Mouse (Mus musculus): Measurements from ENCODE around the gene Rps3.

Gene Rps3

GRCm38 (mm10) chr7:99474836-99475561 is 8.5 kb downstream of the Rps3 start:
- no peak for DNase-seq

- DNase-seq = peak; percentile 54 to 56
Measured at GRCm38 (mm10) chr7:99473638-99474407, 9.7 kb downstream of the Rps3 start.

GRCm38 (mm10) chr7:99471578-99471977 is 12.0 kb downstream of the Rps3 start:
- peak in 1 of 2 experiments; percentile 15 for DNase-seq

GRCm38 (mm10) chr7:99469680-99470405 is 13.7 kb downstream of the Rps3 start:
- peak in 1 of 2 experiments; percentile 9 for DNase-seq

GRCm38 (mm10) chr7:99468283-99469132 is 15.0 kb downstream of the Rps3 start:
- peak; percentile 39 to 52 for DNase-seq

GRCm38 (mm10) chr7:99467916-99468282 is 15.6 kb downstream of the Rps3 start:
- peak; percentile 72 to 77 for DNase-seq

- DNase-seq = peak in 1 of 2 experiments; percentile 28
Measured at GRCm38 (mm10) chr7:99465811-99466210, 17.7 kb downstream of the Rps3 start, which contains the start of gene Klhl35. Gene Klhl35 (plus strand): TSS chr7:99466004.

- DNase-seq = no peak
Measured at GRCm38 (mm10) chr7:99463120-99463519, 20.4 kb downstream of the Rps3 start.

- DNase-seq = no peak
Measured at GRCm38 (mm10) chr7:99459888-99460652, 23.5 kb downstream of the Rps3 start.

GRCm38 (mm10) chr7:99458849-99459248 is 24.7 kb downstream of the Rps3 start:
- DNase-seq = no peak

GRCm38 (mm10) chr7:99454044-99454443 is 29.5 kb downstream of the Rps3 start:
- no peak for DNase-seq

- no peak for DNase-seq
Measured at GRCm38 (mm10) chr7:99452859-99453258, 30.7 kb downstream of the Rps3 start.

GRCm38 (mm10) chr7:99450703-99451102 is 32.8 kb downstream of the Rps3 start:
- DNase-seq = peak; percentile 61 to 84

- no peak for DNase-seq
Measured at GRCm38 (mm10) chr7:99449751-99450150, 33.8 kb downstream of the Rps3 start.

- DNase-seq = no peak
Measured at GRCm38 (mm10) chr7:99449063-99449462, 34.5 kb downstream of the Rps3 start.

GRCm38 (mm10) chr7:99448619-99449018 is 34.9 kb downstream of the Rps3 start:
- DNase-seq = no peak

GRCm38 (mm10) chr7:99447323-99447722 is 36.2 kb downstream of the Rps3 start:
- no peak for DNase-seq

GRCm38 (mm10) chr7:99445833-99446232 is 37.7 kb downstream of the Rps3 start:
- peak in 1 of 2 experiments; percentile 33 for DNase-seq

GRCm38 (mm10) chr7:99444012-99444411 is 39.5 kb downstream of the Rps3 start:
- no peak for DNase-seq

GRCm38 (mm10) chr7:99443164-99443563 is 40.4 kb downstream of the Rps3 start:
- DNase-seq = no peak

- no peak for DNase-seq
Measured at GRCm38 (mm10) chr7:99441534-99442072, 41.9 kb downstream of the Rps3 start.

All from cerebellum, postnatal 36 days (tissue).